Mouse (Mus musculus) liver (tissue): ENCODE data around the gene Aatf.

Experiments
- DNase-seq: peaks from one replicate; pipeline ENCODE4 v3.0.0-alpha.2; 2020; ENCODE audit warnings: mixed read lengths

The Aatf gene

DNA sequence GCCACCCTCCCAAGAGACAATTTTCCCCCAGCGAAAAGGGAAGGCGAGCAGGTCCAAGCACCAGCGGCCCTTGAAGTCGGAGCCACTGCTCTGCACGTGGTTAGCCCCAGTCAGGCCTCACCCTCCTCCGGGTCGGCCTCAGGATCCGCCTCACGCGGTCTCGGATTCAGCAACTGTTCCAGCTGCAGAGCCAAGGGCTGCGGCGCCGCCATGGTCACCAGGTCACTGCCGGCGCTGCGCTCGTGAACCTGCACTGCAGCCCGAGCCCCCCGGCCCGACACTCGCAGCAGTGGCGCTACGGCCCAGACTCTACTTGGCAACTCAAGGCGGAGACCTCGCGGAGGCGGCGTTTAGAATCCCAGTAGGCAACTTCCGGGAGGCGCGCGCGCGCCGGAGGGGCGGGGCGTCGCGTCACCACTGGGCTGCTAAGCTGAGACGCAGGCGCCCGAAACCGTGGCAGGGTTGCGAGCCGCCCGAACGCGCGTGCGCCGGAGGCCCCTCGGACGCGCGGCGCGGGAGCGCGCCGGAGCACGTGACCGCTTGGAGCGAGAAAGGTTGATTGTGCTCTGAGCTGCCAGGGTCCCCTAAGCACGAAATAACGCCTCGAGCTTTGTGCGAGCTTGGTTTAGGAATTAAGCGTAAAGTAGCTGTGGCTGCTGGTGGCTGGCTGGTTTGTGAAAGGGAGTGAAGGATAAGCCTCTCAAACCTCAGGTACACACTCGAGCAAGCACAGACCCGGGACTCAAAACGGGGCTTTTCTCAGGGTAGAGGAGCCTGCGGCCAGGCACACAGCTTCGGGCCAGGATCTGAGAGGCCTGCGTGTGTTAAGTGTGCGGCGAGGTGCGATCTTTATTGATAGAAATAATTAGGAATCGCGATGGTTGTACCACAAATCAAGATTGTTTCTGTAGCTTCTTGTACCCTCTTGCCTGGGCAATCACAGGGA, at the start of gene Aatf:
Aatf (minus strand) TSS at position 352 of the 946 bp plus-strand sequence.
- peak; percentile 97 for DNase-seq

DNA sequence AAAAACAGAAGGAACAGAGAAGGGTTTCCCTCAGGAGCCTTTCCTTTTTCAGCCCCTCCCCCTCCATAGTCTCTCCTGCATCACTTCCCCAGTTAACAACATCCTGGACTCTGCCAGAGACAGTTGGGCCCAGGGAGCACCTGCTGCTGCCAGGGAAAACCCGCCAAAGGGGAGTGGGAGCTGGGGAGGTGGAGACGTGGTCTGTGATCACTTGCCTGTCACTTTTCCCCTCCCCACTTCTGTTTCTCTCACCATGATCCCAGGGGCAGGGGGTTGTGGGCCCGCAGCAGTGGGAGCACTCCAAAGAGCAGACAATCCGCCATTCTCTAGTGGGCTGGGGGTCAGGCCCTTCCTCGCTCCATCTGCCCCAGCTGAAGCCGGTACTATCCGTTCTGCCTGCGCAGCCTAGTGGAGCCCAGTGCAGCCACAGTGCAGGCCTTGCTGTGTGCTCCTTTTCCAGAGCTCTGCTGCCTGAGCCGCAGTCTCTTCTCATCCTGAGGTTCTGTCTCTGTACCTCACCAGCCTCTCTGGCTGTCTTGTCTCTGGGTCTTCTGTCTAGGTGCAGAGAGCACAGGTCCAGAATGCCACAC, 49.5 kb upstream of the Aatf start:
- DNase-seq: no peak

DNA sequence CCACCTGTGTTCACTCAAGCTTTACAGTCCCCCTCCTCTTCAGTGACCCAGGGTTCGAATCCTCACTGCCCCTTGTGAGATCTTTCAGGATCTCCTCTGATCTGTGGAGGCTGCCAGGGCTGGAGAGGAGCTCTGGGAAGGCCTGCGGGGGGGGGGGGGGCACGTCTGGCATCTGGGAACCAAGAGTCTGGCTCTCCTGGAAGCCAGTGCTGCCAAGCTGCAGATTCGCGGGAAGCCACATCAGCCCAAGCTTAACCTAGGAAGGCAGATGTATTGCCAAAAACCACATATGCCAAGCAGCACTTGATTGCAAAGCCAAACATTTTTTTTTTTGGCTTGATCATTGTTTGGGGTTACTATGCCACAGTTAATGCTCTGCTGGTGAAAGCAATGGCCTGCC, 48.2 kb upstream of the Aatf start:
- no peak for DNase-seq

DNA sequence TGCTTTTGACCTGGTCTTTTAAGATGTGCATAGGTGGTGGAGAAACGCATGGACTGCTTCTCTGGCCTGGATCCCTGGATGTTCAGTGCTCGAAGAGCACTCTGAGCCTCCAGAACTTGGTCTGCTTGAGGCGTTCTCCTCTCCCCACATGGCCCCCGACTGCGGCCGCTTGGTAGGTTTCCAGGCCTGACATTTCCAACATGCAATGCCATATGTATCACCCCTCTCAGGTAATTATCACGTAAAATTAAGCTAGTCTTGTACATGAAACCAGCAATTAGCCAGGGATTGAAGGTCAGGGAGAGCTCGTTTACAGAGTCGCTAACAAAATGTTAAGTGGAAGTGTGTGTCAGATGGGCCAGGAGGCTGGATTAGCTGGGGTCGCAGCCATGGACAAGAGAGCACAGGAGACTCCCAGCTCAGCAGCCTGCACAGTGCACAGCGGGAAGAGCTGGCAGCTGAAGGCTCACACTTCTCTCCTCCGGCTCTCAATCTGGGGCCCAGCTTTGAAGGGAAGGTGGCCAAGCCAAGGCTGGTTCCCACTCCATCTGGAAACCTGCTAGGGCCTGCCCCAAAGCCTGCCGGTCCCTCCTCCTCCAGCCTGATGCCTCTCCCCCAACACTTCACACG, 40.6 kb upstream of the Aatf start:
- DNase-seq: no peak

DNA sequence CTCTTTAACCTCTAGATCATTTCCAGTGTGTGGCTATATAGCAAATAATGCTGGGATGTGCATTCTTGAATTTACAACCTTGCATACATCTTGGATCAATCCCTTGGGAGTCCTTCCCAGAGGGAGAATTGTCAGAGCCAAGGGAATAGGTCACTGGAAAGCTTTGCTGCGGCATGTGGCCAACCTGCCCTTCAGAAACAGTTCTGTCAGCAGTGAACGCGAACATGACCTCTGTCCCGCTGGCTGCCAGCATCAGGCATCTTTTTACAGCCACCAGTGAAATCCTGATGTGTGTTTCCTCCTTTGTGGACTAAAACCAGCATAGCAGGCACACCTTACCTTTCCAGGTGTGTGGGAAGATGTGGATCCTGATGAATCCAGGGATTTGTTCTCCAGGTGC, 38.0 kb upstream of the Aatf start:
- DNase-seq: no peak

DNA sequence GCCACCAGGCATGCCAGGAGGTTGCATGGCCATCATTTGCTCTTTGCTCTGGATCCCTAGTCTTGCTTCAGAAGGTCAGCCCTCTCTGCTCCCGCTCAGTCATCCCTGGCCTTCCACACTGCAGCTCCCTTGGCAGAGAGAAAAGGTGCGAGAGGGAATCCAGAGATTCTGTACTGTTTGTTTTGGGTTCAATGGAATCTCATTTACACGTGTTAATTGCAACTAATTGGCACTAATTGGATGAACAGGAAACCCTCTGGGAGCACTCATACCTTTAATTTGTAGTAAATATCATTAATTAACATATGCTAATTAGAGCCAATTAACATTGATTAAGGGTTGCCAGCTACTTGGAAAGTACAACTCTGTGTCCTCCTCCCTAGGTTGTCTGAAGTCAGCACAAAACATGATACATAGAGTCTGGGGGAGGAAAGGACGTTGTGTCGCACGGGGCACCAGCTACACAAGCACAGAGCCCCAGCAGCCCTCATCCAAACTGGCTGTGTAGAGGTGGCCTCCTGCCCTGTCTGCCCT, 36.0 kb upstream of the Aatf start:
- DNase-seq: no peak

DNA sequence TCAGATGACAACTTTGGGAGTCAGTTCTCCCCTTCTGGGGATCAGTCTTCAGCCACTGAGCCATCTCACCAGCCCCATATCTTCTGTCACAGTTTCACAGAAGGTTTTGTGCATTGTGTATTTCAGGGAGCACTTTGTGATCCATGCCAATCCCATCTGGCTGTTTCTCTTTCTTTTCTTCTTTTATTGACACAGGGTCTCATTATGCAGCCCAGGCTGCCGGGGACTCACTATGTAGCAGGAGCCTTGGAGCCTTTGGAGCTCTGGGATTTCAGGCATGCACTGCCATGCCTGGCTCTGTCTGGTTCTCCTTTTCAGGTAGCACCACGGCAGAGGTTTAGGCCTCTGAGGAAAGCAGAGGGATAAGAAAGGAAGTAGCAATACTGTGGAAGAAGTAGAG, 35.0 kb upstream of the Aatf start:
- no peak for DNase-seq

DNA sequence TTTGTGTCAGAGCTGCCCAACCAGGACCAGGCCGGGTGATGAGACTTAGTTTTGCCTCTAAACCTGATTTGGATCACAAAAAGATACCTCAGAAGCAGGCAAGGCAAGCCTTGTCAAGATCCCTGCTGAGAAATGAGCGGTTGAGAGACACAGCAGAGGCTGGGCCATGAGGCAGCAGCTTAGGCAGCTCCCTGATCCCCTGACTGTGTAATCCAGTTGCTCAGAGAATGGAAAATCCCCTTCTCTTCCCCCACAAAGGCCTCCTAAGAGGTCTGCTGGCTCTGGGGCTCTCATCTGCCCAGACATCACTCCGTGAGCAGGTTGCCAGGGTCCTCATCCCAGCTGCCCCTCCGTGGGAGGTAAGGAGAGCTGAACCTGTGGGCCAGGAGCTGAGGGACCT, 26.7 kb upstream of the Aatf start:
- DNase-seq: no peak

DNA sequence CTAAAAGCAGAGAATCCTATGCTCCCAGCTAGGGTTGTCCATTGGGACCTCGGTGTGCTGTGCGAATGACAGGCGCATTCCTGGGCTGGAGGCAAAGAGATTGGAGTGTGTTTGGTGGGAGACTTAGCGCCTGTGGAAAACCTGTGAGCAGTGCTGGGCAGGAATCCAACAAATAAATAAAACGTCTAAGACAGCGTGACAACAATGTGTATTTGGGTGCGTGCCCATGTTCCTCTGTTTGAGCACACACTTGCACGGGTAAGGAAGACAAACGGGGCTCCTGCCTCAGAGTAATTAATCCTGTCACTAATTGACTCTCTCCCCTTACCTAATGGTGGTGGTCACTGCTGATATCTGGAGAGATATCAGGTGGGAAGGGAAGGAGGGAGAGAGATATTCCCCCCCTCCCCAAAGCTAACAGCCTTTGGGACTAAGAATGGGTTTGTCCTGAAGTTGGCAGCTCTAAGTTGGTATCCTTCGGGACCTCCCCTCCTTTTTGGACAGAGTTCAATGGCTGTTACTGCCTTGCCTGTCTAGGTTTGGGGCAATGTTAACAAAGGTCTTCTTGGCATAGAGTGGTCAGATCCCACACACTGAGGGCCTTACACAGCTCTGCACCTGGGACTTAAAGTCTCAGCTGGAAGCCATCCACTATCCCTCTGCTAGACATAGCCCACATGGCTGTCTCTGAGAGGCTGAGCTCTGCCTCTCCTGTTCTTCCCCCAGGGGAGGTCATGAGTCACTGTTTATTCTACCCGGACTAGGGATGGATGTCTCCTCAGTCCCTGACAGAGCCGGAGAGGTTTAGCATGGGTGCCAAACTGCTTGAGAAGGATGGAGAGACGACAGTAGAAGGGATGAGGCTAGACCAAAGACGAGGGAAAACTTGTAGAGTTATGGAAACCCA, 16.7 kb upstream of the Aatf start:
- no peak for DNase-seq

DNA sequence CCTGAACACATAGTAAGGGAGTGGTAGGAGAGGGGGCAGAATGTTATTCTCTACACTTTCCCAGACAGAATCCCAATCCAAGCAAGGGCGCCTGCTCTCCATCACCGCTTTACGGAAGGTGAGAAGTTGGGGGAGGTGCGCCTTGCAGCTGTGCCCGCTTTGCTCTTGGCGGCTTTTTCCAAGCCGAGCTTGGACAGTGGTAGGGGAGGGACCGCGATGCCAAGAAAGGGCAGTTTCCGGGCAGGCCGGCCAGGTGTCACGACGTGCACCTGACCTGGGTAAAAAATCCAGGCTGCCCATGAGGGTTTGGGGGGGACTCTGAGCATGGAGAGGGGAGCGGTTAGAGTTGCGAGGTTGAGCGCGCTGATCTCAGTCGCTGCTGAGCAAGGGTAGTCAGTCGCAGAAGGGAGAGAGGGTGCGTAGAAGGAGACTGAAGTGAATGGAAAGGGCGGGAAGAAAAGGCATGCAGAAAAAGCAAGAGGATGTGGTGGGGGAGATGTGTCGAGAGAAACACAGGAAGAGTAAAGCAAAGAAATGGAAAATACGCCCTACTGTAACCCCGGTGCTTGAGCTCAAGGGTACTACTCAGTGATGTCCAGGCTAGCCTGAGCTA, 15.9 kb upstream of the Aatf start:
- no peak for DNase-seq

DNA sequence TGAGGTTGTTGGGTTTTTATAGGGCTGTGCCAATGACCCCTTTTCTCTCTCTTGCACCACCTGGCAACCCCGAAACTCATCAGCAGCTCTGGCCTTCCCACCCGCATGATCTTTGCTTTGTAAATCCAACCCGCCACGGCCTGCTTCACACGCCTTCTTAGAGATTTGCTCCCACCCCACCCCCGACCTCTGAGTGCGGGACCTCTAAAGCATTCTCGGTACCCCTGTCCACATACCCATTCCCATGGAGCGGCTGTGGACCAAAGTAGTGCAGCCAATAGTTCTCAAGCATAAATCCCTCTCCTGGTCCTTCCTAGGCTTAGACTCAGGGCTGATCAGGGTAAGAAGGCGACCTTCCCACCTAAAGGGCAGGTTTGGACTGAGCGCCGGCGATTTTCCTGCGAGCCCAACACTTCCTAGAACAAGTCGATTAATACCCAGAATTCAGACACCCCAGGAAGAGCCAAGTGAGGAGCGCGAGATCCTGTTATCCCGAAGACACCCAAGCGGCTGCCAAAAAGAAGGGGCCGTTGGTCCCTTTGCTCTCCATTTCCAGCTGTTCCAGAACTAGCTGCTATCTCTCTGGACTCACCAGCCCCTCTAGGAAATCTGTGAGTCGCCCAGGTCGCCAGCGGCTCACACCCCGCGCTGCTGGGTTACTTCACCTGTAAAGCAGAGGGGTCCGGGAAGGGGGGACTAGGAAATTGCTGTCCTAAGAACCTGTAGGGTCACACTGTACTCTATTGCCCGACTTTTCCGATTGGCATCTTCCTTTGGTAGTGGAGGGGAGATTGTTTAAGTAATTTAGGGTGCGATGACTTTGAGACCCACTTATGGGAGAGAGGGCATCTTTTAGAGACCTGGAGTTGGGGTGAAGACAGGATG, 13.9 kb upstream of the Aatf start:
- no peak for DNase-seq

DNA sequence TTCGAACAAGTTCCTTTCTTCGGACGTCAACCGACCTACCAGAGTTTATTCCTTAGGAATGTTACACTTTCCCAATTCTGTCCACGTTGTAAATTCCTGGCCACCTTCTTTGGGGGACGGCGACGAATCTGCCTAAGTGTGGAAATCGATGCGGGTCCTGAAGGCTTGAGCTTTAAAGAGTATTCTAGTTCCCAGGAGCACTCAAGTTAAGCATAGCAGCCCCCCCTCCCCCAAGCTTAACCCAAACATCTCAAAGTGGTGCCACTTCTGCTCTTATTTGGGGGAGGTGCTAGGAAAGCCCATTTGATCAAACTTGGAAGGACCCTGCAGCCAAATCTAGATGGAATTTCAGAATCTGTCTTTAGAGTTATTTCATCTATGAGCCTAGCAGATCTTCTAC, 13.1 kb upstream of the Aatf start:
- no peak for DNase-seq

DNA sequence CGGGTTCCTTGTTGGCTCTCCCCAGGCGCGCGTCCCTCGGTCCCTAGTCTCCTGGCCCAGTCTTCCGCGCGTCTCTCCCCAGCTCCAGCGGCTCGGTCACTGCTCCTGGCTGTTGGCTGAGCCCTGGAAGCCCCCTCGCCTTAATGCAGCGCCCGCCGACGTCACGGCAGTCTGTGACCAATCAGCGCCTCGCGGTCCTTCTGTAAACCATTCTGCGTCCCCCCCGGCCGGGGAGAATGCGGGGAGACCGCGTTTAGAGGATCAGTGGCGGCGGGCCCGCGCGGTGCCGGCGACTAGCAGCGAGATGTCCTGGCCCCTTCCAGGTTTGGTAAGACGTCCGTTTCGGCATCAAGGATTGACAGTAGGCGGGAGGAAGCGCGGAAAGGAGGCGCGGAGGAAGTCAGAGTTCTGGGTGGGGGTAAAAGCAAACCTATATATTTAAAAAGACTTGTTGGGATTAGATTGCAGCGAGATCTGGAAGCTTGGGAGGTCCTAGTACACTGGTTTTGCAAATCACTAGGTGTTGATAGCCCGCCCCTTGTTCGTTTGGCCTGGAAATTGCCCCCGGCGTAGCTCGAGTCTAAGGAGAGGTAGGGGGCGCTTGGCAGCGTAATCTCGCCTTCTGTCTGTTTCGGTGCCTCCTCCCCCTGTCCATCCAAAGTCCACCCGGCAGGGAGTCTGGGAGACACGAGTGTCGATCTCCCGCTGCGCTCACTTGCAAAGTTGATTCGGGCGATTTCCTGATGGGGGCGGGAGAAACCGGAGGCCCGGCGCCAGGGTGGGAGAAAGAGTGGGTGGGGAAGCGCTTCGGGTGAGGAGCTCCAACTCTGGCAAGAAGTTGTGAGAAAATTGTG, 12.3 kb upstream of the Aatf start, which contains the start of gene Lhx1:
Lhx1 (minus strand) TSS at position 115 of the 854 bp plus-strand sequence.
- DNase-seq: no peak

DNA sequence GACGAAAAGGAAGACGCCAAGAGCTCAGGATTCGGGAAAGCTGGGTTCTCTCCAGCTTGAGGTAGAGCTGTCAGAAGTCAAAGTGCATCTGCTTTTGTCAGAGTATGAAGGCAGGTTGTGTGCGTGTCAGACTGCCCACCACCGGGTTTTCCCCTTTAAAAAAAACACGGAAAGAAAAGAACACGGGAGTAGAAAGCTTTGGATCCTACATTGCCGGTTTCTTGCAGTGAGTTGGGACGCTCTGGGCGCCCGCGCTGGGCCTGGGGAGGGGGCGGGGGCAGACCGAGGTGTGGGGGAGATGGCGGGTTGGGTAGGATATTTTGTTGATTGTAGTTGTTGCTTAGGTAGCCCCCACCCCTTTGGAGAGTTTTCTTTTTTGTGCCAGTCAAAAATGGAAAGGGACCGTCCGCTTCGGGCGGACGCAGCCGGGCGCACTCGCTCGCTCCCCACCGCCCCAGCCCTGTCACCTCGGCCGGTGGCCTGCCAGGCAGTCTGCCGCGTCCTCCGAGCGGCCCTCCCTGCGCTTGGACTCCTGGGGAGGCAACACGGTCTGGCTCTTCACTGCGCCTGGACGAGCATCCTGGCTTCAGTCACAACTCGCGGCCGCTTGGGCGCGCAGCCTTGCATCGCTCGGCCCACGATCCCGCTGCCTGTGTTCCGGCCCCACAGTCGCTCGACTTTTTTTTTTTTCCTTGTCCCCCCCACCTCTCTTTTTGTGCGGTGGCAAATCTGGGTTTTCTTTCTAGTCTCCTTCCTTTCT, 11.4 kb upstream of the Aatf start:
- DNase-seq: no peak

DNA sequence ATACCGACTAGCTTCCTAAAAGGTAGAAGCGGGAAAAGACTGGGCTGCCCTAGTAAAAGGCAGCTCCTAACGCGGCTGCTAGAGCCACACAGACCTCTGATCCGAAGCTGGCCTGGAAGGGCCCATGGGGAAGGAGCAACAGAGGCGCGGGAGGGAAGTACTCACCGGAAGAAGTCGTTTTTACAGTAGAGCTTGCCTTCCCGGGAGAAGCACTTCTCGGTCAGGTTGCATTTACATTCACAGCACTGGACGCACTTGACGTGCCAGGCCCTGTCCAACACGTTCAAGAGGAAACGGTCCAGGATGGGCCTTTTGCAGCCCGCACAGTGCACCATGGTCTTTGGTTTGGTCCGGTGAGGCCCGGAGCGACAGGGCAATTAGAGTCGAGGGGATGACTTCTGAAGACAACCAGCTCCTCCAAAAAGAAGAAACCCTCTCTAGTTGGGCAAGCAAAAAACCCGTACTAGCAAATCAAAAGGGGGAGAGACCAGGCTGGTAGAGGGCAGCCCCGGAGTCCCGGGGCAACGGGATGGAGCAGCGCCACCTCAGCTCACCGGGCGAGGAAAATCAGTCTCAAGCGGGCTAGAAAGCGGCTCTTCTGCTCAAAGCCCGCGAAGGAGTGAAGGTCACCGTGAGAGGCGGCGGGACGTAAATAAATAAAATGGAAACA, 10.7 kb upstream of the Aatf start:
- DNase-seq: no peak

DNA sequence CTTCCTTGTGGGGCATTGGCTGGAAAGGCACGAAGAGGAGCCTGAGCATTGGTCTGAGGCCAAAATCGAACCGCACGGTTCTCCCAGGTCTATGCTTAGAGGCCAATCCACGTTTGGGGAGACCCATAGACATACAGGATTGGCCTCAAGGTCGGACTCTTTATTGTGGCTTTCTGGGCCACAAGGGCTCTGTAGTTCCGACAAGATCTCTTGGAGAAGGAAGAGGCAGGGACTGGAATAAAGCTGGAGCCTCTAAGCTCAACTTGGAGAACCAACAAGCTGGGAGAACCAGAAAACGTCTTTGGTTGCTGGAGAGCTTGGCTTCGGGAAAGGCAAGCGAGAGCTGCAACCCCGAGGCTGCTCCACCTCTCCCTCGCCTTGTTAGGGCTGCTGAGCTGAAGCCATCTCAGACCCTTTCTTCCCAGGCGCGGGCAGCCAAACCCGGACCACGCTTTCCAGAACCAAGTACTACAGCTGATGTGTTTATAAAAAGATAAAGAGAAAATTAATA, 10.1 kb upstream of the Aatf start:
- no peak for DNase-seq

DNA sequence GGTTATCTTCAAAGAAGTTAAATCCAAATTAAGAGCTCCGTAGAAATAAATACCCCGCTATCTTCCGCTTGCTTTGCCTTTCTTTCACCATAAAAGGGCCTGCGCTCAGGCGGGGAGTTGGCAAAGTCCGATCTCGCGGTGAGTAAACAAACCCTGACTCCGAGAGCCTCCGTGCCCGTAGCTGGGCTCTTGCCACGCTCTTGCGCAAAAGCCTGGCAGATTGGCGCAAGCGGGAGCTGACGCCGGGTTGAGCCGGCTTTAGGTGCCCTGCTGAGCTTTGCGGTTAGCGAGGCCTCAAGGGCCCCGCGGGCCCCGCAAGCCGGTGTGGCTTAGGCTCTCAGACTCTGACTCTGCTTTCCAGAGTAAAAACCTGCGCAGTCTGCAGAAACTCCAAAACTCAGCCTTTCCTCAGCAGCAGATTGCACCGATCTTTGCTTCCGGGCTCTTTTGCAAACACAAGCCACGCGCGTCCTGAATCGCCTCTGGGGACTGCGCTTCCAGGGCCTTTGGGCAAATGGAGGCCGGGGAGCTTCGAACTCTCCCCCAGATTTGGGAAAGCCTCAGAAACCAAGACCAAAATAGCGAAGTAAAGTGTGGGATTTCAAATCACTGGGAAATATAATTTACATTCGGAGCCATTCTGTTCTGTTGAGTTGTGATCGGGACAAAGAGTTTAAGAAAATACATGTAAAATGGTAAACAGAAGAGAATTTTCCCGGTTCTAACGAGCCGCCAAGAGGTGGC, 9.4 kb upstream of the Aatf start:
- DNase-seq: peak; percentile 24
